Mouse (Mus musculus) right cerebral cortex, postnatal 4 days (tissue): ENCODE data around the gene Purb.
"Not testable (repeated sequence)": the region's sequence is repeated elsewhere in the genome, so short reads cannot be mapped to it uniquely, and the experiment has no call there.

Experiments used
- DNase-seq: peaks from one replicate; pipeline ENCODE4 v3.0.0-alpha.2; 2022

Purb gene

GRCm38 (mm10) chr11:6443727-6444076 is 32.0 kb downstream of the Purb start:
- no peak for DNase-seq

DNA sequence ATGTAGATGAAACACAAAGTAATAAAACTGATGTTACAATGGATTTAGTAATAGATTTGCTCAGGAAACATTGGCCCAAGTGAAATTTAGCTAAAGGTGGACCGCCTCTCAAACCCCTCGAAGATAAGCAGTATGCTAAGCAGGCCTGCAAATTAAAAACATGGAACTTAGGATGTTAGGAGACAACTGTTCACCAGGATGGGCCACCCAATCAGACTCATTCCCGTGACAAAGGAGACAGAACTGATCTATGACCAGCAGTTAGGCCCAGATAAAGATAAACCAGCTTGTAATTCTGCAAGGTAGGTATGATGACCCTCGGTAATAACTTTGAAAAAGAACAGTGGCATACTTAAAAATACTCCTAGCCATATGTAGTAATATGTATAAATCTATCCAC is 32.6 kb downstream of the Purb start:
- DNase-seq = no peak

- DNase-seq = no peak
Measured at GRCm38 (mm10) chr11:6442566-6442965, 33.2 kb downstream of the Purb start.

GRCm38 (mm10) chr11:6440171-6440570 is 35.5 kb downstream of the Purb start:
- DNase-seq = no peak

GRCm38 (mm10) chr11:6437667-6438066 is 38.0 kb downstream of the Purb start:
- DNase-seq = no peak

- peak; percentile 46 for DNase-seq
Measured at GRCm38 (mm10) chr11:6436442-6436841, 39.3 kb downstream of the Purb start.

GRCm38 (mm10) chr11:6430186-6430585 is 45.5 kb downstream of the Purb start:
- DNase-seq = no peak

GRCm38 (mm10) chr11:6420722-6421350 is 54.9 kb downstream of the Purb start:
- no peak for DNase-seq

DNA sequence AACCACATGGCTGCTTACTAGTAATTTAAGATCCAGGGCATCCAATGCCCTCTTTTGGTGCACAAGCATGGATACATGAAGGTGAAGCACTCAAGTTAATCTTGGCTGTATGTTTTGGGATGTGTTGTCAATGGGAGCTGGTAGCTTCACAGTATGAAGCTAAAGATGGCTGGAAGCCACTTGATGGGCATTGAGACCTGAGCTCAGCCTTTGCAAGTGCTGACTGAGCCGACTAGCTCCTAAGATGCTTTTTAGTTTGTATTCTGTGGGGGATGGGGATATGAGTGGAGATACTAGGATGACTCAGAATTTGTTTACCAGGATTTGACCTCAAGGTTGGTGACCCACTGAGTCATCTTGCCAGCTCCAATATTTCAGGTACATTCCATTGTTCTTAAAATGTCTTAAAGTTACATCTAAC is 55.4 kb downstream of the Purb start:
- DNase-seq = no peak

- not testable (repeated sequence) for DNase-seq
Measured at GRCm38 (mm10) chr11:6419156-6419555, 56.6 kb downstream of the Purb start.

GRCm38 (mm10) chr11:6418751-6419150 is 57.0 kb downstream of the Purb start:
- no peak for DNase-seq
